Mouse (Mus musculus) spleen, postnatal 4 days (tissue): ENCODE data around the gene 4930447F04Rik.

ENCODE experiments used
- DNase-seq, 2 experiments: peaks; one replicate each; pipeline ENCODE4 v3.0.0; 2022; ENCODE audit warnings: low spot score in 2 of 2

The 4930447F04Rik gene

GRCm38 (mm10) chrX:66304124-66304523, at the start of gene 4930447F04Rik:
Gene 4930447F04Rik (minus strand): TSS chrX:66304224.
- DNase-seq = no peak
